Mouse (Mus musculus): ENCODE measurements around the gene Smox. TPM values are rescaled to one million over a fixed set of nuclear protein-coding genes. Genes with fewer than 3 reads are reported as not detected.

Gene Smox
- total and polyA plus RNA-seq, 3 experiments: 2.2 to 5.5 TPM; not detected in 1

- Histone ChIP-seq H3K27ac (ENCODE audit: control insufficient read depth, low read depth, low read length) (no peak overlapping the region), H3K27me3 (ENCODE audit: control insufficient read depth in 1 of 2, insufficient read depth in 2 of 2, low read length in 2 of 2) (peaks cover 6 to 17% of the 10 kb centered on the region in 2 experiments), H3K79me2 (ENCODE audit: control insufficient read depth, insufficient read depth, low read length, poor library complexity) (no peaks in the 10 kb centered on the region), H3K9me3 (replicated peaks; ENCODE audit: insufficient read depth, low read length) (no peaks in the 10 kb centered on the region), H3K36me3 (ENCODE audit: control insufficient read depth in 1 of 2, insufficient read depth in 2 of 2, low read length in 2 of 2) (no peaks in the 10 kb centered on the region), H3K4me1 (ENCODE audit: control insufficient read depth in 1 of 2, insufficient read depth in 2 of 2, low read length in 2 of 2) (no peaks in the 10 kb centered on the region), H3K4me3 (ENCODE audit: control insufficient read depth in 1 of 2, insufficient read depth in 1 of 2, low read depth in 2 of 2, low read length in 2 of 2) (no peak overlapping the region), H3K9ac (ENCODE audit: control insufficient read depth, low read depth, low read length, poor library complexity, severe bottlenecking) (no peak overlapping the region)
- DNase-seq (ENCODE audit: low read depth, low spot score): no peak
- TF ChIP-seq POLR2AphosphoS2 (IDR thresholded peaks at IDR 0.05; ENCODE audit: low read length) (no peak), MAX (IDR thresholded peaks at IDR 0.05; ENCODE audit: low read length) (no peak), ZC3H11A (IDR thresholded peaks at IDR 0.05; ENCODE audit: low read depth, low read length) (no peak), EP300 (IDR thresholded peaks at IDR 0.05; ENCODE audit: low read depth in 1 of 2, low read length in 2 of 2) (no peak), KAT2A (conservative IDR thresholded peaks at IDR 0.05; ENCODE audit: low read depth, low read length) (no peak), JUND (IDR thresholded peaks at IDR 0.05; ENCODE audit: low read depth, low read length) (no peak), UBTF (IDR thresholded peaks at IDR 0.05; ENCODE audit: borderline replicate concordance, insufficient read depth, low read depth, low read length) (no peak), NELFE (IDR thresholded peaks at IDR 0.05; ENCODE audit: low read depth, low read length) (no peak), GATA1 (IDR thresholded peaks at IDR 0.05; ENCODE audit: low read depth, low read length) (no peak), HCFC1 (IDR thresholded peaks at IDR 0.05; ENCODE audit: low read depth, low read length) (no peak), MAZ (IDR thresholded peaks at IDR 0.05; ENCODE audit: low read depth, low read length) (no peak), CHD2 (IDR thresholded peaks at IDR 0.05; ENCODE audit: low read length) (no peak)
These were observed 24.6 kb upstream of the Smox start for GRCm38 (mm10) chr2:131466732-131467131.

- no peaks in the 10 kb centered on the region for H3K36me3 ChIP-seq (ENCODE audit: control insufficient read depth in 1 of 2, insufficient read depth in 2 of 2, low read length in 2 of 2)
- no peak overlapping the region for H3K4me3 ChIP-seq (ENCODE audit: control insufficient read depth in 1 of 2, insufficient read depth in 1 of 2, low read depth in 2 of 2, low read length in 2 of 2)
- no peak overlapping the region for H3K27ac ChIP-seq (ENCODE audit: control insufficient read depth, low read depth, low read length)
- TF ChIP-seq SMC3 (IDR thresholded peaks at IDR 0.05; ENCODE audit: low read depth, low read length) (no peak), MYC (IDR thresholded peaks at IDR 0.05; ENCODE audit: low read depth, low read length) (no peak), ETS1 (IDR thresholded peaks at IDR 0.05; ENCODE audit: low read depth, low read length) (no peak), E2F4 (IDR thresholded peaks at IDR 0.05; ENCODE audit: borderline replicate concordance, low read depth, low read length) (no peak), UBTF (IDR thresholded peaks at IDR 0.05; ENCODE audit: borderline replicate concordance, insufficient read depth, low read depth, low read length) (no peak), GATA1 (IDR thresholded peaks at IDR 0.05; ENCODE audit: low read depth, low read length) (no peak), SIN3A (IDR thresholded peaks at IDR 0.05; ENCODE audit: low read length) (no peak), ZMIZ1 (IDR thresholded peaks at IDR 0.05; ENCODE audit: low read depth, low read length) (no peak)
- H3K79me2 ChIP-seq (ENCODE audit: control insufficient read depth, insufficient read depth, low read length, poor library complexity): no peaks in the 10 kb centered on the region
- H3K9me3 ChIP-seq (replicated peaks; ENCODE audit: insufficient read depth, low read length): no peaks in the 10 kb centered on the region
- peaks cover 2 to 12% of the 10 kb centered on the region in 2 experiments; a peak in 3 of 4 replicates for H3K27me3 ChIP-seq (ENCODE audit: control insufficient read depth in 1 of 2, insufficient read depth in 2 of 2, low read length in 2 of 2)
- no peaks in the 10 kb centered on the region for H3K4me1 ChIP-seq (ENCODE audit: control insufficient read depth in 1 of 2, insufficient read depth in 2 of 2, low read length in 2 of 2)
- DNase-seq (ENCODE audit: low read depth, low spot score): no peak
- no peak overlapping the region for H3K9ac ChIP-seq (ENCODE audit: control insufficient read depth, low read depth, low read length, poor library complexity, severe bottlenecking)
These were observed 21.4 kb upstream of the Smox start for GRCm38 (mm10) chr2:131469916-131470315.
